Mouse (Mus musculus): ENCODE measurements around the gene Ttc17. TPM values are rescaled to one million over a fixed set of nuclear protein-coding genes. Genes with fewer than 3 reads are reported as not detected.
"Not testable (repeated sequence)": the region's sequence is repeated elsewhere in the genome, so short reads cannot be mapped to it uniquely, and the experiment has no call there.

Gene Ttc17
- total RNA-seq (2021) = 10 to 100 TPM; 32.6 to 32.7 TPM
- long read RNA-seq, full-length matches to known transcripts = 4 of 31 reads
- long read RNA-seq, partial matches to known transcripts = 5 of 31 reads
- long read RNA-seq, other reads (novel, unspliced or antisense) = 22 of 31 reads

- DNase-seq (ENCODE audit: low spot score in 2 of 2) = peak; percentile 79 to 88
These were observed at the start of gene Ttc17 for GRCm38 (mm10) chr2:94406083-94406957. TSS of gene Ttc17 (minus strand) at chr2:94406689.

GRCm38 (mm10) chr2:94449643-94450042, 43.2 kb upstream of the Ttc17 start:
- DNase-seq (ENCODE audit: low spot score in 2 of 2) = no peak

DNA sequence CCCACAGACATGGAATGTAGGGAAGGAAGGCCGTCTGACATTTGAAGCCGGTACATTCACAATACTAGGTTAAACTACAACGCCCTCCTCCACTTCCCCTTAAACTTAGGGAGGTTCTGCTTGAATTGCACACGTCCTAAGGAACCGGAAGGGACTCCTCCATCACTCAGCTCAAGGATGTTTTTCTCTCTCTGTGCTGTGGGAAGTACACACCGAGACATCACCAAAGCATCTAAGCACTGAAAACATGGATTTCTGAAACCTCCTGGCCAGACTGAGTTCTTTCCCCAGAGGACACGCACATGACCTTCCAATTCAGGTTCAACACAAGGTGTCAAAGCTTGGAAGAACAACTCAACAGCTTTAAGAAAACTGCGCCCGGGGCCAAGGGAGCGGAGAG, 30.5 kb upstream of the Ttc17 start:
- DNase-seq (ENCODE audit: low spot score in 2 of 2) = no peak

DNA sequence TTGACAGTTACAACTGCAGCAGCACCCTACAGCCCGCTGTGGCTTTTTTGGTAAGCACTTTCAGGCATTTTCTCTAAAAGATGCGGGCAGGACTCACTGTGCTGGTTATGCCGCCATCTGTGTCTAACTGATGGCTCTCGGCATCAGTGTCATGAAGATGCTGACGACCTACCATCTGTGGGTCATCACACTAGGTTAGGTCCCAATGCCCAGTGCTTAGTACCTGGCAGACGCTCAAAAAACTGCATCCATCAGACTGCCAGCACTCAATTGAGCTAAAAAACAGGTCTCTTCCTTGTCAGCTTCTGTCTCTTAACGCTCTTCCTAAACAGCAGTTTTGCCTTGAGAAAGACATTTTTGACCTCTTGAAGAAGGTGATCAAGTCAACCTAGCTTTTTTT, 29.0 kb upstream of the Ttc17 start:
- DNase-seq (ENCODE audit: low spot score in 2 of 2) = no peak

DNA sequence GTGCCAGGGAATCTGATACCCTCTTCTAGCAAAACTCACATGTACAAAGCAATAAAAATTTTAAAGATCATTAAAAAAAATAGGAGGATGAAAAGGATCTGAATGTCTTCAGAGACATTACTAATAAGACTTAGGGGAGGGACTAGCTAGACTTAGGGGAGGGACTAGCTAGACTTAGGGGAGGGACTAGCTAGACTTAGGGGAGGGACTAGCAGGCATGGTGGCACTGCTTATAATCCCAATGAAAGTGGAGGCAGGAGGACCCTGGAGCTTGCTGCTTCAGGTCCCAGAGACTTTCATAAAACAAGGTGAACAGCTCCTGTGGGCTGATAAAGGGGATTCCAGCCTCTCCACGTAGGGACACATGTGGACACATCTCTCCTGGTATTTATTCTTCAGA, 28.3 kb upstream of the Ttc17 start:
- DNase-seq (ENCODE audit: low spot score in 2 of 2) = no peak

- no peak for DNase-seq (ENCODE audit: low spot score in 2 of 2)
These were observed 25.7 kb upstream of the Ttc17 start for GRCm38 (mm10) chr2:94432214-94432613.

DNA sequence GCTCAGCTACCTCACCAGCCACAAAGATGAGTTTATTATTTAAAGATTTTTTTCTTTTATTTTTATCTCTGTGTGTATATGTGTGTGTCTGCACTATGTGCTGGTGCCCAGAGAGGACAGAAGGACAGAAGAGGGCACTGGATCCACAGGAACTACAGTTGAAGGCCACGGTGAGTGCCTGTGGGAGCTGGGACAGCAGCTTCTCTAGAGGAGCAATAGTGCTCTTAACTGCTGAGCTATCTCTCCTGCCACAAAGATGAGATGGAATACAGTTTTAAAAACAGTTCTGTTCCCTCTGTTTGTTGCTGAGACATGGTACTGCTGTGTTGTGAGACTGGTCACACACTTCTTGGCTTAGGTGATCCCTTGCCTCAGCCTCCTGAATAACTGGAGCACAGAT, 22.0 kb upstream of the Ttc17 start:
- DNase-seq (ENCODE audit: low spot score in 2 of 2) = no peak

- no peak for DNase-seq (ENCODE audit: low spot score in 2 of 2)
These were observed 952 bp upstream of the Ttc17 start for GRCm38 (mm10) chr2:94407441-94407840.

GRCm38 (mm10) chr2:94407021-94407420, 532 bp upstream of the Ttc17 start:
- DNase-seq (ENCODE audit: low spot score in 2 of 2) = no peak

- no peak for DNase-seq (ENCODE audit: low spot score in 2 of 2)
These were observed 949 bp downstream of the Ttc17 start for GRCm38 (mm10) chr2:94405397-94406082.

DNA sequence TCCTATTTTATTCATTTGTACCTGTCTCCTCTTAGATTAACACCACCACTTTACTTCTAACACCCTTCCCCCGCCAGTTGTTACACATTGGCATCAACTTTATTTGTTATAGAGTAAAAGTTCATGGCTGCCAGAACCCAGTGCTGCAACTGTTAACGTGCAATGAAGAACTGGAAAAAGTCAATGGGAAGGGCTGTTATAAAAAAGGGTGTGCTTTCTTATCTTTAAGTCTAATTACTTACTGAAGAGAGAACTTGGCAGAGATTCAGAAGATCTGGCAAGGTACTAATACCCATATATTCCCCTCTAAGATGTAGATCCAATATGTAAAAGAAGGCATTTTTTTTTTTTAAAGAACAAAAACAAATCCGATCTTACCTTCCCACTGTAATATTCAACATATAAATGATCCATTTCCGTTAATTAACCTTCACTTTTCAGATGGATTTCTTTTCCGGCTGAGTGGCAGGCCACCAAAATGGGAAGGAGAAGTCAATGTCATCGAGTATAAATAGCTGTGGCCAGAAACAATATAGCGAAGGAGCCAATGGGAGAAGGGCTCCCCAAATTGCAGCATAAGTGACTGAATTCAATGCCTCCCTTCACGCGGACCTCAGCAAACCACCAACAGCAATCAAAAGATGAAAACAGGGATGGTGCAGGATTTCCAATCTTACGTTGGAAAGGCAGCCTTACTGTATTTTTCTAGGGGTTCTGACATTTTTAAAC, 1.8 kb downstream of the Ttc17 start:
- DNase-seq (ENCODE audit: low spot score in 2 of 2) = no peak

DNA sequence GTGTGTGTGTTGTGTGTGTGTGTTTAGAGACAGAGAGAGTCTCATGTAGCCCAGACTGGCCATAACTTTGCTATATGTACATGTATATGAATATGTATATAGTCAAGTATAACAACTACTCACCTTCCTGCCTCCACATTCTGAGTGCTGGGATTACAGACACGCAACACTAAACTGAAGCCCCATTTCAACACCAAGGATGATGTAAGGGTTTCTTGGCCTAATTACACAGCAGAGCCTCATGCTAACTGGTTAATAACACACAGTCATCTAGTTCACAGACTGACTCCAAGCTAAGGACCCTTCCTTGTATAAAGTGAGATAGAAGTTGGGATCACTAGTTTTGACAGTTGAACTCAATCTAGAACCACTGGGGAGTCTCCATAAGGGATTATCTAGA, 3.9 kb downstream of the Ttc17 start:
- DNase-seq (ENCODE audit: low spot score in 2 of 2) = no peak

DNA sequence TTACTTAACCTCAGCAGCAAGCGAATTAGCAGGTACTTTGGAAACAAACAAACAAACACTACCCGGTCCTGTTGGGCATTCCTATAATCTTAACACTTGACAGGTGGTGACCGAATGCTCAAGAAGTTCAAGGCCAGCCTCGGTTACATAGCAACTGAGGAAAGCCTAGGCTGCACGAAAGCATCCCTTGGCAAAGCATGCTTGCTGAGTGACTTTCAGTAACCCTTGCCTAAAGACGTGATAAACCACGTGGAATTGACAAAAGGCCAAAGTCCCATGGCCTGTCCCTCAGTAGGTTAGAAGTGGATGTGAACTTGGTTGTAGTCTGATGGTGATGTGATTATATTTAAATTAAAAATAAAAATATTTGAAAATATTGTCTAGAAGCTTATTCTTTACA, 4.4 kb downstream of the Ttc17 start:
- no peak for DNase-seq (ENCODE audit: low spot score in 2 of 2)

DNA sequence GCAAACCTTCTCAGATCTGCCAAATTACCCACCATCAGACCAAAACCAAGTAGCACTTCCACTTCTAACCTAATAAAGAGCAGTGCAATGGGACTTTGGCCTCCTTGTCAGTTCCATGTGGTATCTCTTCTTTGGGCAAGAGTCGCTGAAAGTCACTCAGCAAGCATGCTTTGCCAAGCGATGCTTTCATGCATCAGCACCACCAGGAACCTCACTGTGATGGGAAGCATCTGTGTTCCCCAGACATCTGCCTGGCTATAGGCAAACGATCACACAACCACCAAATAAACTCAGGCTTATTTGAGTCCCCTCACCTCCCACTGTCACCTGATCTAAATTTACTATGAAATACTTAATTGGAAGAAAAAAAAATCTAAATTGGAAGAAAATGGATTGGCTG, 5.5 kb downstream of the Ttc17 start:
- DNase-seq (ENCODE audit: low spot score in 2 of 2) = no peak

- peak; percentile 62 to 69 for DNase-seq (ENCODE audit: low spot score in 2 of 2)
These were observed 8.1 kb downstream of the Ttc17 start for GRCm38 (mm10) chr2:94398138-94398970.

DNA sequence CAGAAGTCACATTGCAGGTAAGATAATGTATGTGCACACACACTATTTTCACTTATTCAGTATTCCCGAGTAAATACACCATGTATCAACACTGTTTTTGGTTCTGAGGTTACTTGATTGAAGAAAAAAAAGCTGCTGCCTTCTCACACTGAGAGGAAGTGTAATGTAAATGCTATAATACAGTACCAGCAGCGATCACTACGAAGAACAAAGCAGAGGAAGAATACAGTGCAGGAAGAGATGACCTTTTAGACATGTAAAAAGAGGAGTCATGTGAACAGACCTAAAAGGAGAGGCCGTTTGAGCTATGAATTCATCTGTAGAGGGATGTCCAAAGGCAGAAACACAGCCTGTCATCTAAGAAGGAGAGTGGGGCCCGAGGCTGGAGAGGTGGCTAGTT, 9.0 kb downstream of the Ttc17 start:
- no peak for DNase-seq (ENCODE audit: low spot score in 2 of 2)

- DNase-seq (ENCODE audit: low spot score in 2 of 2) = no peak
These were observed 10.2 kb downstream of the Ttc17 start for GRCm38 (mm10) chr2:94396325-94396724.

GRCm38 (mm10) chr2:94391127-94391526, 15.4 kb downstream of the Ttc17 start:
- not testable (repeated sequence) for DNase-seq (ENCODE audit: low spot score in 2 of 2)

DNA sequence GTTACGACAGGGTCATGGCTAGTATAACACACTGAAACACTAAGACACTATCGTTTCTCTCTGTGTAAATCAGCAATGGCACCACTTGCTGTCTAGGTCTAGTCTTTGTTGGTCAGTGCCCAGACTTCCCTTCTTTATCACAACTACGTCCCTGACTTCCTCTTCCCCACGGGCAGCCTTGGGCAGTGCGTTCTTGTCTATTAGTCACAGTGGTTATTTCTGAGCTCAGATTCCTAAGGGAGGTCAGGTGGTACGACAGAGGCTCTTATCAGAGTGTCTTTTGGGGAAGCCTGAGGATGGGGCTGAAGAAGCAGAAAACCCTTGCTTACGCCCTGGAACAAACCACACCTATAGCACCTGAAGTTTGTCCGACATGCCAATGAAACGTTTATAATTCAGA, 17.5 kb downstream of the Ttc17 start:
- DNase-seq (ENCODE audit: low spot score in 2 of 2) = no peak

DNA sequence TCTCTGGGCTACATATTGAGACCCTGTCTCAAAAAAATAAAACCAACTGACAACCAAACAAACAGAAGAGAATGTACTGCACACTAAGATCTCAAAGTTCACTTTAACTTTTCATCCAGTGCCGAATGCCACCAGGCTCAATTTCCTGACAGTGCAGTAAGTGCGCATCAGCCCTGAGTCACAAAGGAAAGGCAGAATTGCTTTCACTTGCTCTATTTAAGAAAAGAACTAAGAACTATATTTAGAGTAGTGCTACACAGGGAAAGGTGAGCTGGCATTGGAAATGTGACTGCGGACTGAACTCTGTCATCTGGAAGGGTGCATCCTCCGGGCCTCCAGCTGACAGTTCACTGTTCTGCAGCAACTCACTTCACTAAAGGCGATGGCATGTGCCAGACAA, 18.6 kb downstream of the Ttc17 start:
- DNase-seq (ENCODE audit: low spot score in 2 of 2) = no peak

GRCm38 (mm10) chr2:94384483-94384882, 22.0 kb downstream of the Ttc17 start:
- not testable (repeated sequence) for DNase-seq (ENCODE audit: low spot score in 2 of 2)
